Mouse (Mus musculus): ENCODE measurements at regions not wholly inside any gene's neighbourhood (a gene's known extent, or its start where the extent isn't known, plus 50 kb on each side); places are given as distances from the start of the nearest gene placed in this dataset.
"Not testable (repeated sequence)": the region's sequence is repeated elsewhere in the genome, so short reads cannot be mapped to it uniquely, and the experiment has no call there.

- H3K27ac ChIP-seq, result no peak overlapping the region
- H3K4me2 ChIP-seq (replicated peaks), result no peak overlapping the region
- H3K4me3 ChIP-seq, result no peak overlapping the region
- no peaks in the 10 kb centered on the region for H3K9me3 ChIP-seq
- no peaks in the 10 kb centered on the region for H3K27me3 ChIP-seq (replicated peaks)
- no peaks in the 10 kb centered on the region for H3K4me1 ChIP-seq
- no peaks in the 10 kb centered on the region for H3K36me3 ChIP-seq
- no peak for ATAC-seq (ENCODE audit: low FRiP score, low read depth)
- WGBS, result 88% methylated on average over 1 of the region's 1 CpGs
- no peak overlapping the region for H3K9ac ChIP-seq
Observed at GRCm38 (mm10) chr16:69937514-69938194, 74.1 kb upstream of the Speer2 start.

DNA sequence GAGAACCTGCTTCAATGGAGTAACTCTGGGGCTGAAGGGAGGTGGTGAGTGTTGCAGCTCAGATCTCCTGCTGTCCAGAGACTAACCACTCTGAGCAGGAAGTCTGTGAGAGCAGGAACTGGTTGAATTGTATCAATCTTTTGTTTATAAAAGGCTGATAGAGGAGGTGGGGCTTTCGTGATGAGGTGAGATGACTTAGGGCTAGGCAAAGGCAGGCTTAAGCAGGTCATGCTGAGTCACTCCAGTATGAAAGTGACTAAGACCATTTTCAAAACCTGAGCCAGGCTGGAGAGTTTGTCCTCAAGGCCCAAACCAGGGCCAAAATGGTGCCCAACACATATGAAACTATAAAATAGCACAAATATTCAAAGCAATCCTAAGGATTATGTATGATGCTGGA is 80.1 kb upstream of the Speer2 start:
- 79% methylated on average over 1 of the region's 1 CpGs for WGBS

GRCm38 (mm10) chr16:69948783-69949182 is 85.2 kb upstream of the Speer2 start:
- WGBS, result 89% methylated on average over 10 of the region's 10 CpGs
- Histone ChIP-seq H3K36me3 (no peaks in the 10 kb centered on the region), H3K27ac (no peak overlapping the region), H3K9ac (no peak overlapping the region), H3K27me3 (replicated peaks) (no peaks in the 10 kb centered on the region), H3K4me2 (replicated peaks) (no peak overlapping the region), H3K4me3 (no peak overlapping the region), H3K4me1 (no peaks in the 10 kb centered on the region), H3K9me3 (no peaks in the 10 kb centered on the region)
- no peak for ATAC-seq (ENCODE audit: low FRiP score, low read depth)

More for the DNA sequence above, 80.1 kb upstream of the Speer2 start:
- H3K4me3 ChIP-seq, result no peak overlapping the region
- no peaks in the 10 kb centered on the region for H3K27me3 ChIP-seq (replicated peaks)
- ATAC-seq (ENCODE audit: low FRiP score, low read depth), result no peak
- H3K4me1 ChIP-seq, result no peaks in the 10 kb centered on the region
- no peak overlapping the region for H3K27ac ChIP-seq
- H3K4me2 ChIP-seq (replicated peaks), result no peak overlapping the region
- H3K36me3 ChIP-seq, result no peaks in the 10 kb centered on the region
- no peaks in the 10 kb centered on the region for H3K9me3 ChIP-seq
- no peak overlapping the region for H3K9ac ChIP-seq

DNA sequence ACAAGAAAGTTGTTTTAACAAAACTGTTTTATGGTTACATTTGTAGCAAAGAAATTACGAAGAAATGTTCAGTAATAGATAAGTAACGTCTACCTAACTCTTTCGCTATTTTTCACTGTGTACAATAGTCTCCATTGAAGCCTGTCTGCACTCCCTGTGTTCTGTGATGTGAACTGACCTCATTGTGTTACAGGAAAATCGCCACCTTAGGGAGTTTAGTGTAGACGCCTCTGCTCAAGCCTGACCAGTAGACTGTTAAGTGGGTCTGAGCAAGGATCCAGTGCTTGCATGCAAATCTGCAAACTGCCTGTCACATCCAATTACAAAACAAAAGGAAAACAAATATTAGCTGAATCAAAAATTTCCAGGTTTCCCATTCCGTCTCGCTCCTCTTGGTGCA is 85.8 kb upstream of the Speer2 start:
- Histone ChIP-seq H3K27me3 (replicated peaks) (no peaks in the 10 kb centered on the region), H3K9me3 (no peaks in the 10 kb centered on the region), H3K4me2 (replicated peaks) (no peak overlapping the region), H3K4me3 (no peak overlapping the region), H3K4me1 (no peaks in the 10 kb centered on the region), H3K36me3 (no peaks in the 10 kb centered on the region), H3K9ac (no peak overlapping the region), H3K27ac (no peak overlapping the region)
- WGBS, result 90% methylated on average over 7 of the region's 7 CpGs
- ATAC-seq (ENCODE audit: low FRiP score, low read depth), result no peak

GRCm38 (mm10) chr16:69951581-69951980 is 88.0 kb upstream of the Speer2 start:
- Histone ChIP-seq H3K4me2 (replicated peaks) (no peak overlapping the region), H3K4me3 (no peak overlapping the region), H3K27me3 (replicated peaks) (no peaks in the 10 kb centered on the region), H3K36me3 (no peaks in the 10 kb centered on the region), H3K9ac (no peak overlapping the region), H3K4me1 (no peaks in the 10 kb centered on the region), H3K27ac (no peak overlapping the region), H3K9me3 (no peaks in the 10 kb centered on the region)
- no peak for ATAC-seq (ENCODE audit: low FRiP score, low read depth)
- 64% methylated on average over 2 of the region's 2 CpGs for WGBS

DNA sequence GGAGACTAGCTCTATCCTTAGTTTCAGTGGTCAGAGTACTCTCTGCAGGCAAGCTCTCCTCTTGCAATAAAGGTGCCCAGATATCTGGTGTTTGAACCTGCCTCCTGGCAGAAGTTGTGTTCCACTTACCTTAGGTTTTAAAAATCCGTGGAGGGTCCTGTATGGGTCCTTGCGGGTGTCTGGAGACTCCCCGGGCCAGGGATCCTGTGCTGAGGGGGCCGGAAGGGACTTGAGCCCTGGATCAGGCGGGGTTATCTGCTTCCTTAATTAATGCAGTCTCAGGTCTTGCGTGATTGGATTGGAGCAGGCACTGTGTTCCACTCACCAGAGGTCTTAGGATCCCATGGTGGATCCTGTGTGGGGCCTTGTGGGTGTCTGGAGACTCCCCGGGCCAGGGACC is 103.0 kb upstream of the Speer2 start:
- ATAC-seq (ENCODE audit: low FRiP score, low read depth); H3K36me3 ChIP-seq: not testable (repeated sequence)
- WGBS, result 94% methylated on average over 7 of the region's 7 CpGs

GRCm38 (mm10) chr16:69979813-69980527 is 116.4 kb upstream of the Speer2 start:
- Histone ChIP-seq H3K36me3 (no peaks in the 10 kb centered on the region), H3K27ac (no peak overlapping the region), H3K27me3 (replicated peaks) (no peaks in the 10 kb centered on the region), H3K9me3 (no peaks in the 10 kb centered on the region), H3K4me2 (replicated peaks) (no peak overlapping the region), H3K4me1 (no peaks in the 10 kb centered on the region), H3K9ac (no peak overlapping the region), H3K4me3 (no peak overlapping the region)
- WGBS, result 51% methylated on average over 3 of the region's 3 CpGs
- peak; percentile 75; the same call in 1 of the 2 replicates for ATAC-seq (ENCODE audit: low FRiP score, low read depth)

More for the DNA sequence above, 103.0 kb upstream of the Speer2 start:
- H3K9ac ChIP-seq; H3K27ac ChIP-seq; H3K27me3 ChIP-seq (replicated peaks); H3K4me2 ChIP-seq (replicated peaks); H3K9me3 ChIP-seq; H3K4me3 ChIP-seq; H3K4me1 ChIP-seq: not testable (repeated sequence)

DNA sequence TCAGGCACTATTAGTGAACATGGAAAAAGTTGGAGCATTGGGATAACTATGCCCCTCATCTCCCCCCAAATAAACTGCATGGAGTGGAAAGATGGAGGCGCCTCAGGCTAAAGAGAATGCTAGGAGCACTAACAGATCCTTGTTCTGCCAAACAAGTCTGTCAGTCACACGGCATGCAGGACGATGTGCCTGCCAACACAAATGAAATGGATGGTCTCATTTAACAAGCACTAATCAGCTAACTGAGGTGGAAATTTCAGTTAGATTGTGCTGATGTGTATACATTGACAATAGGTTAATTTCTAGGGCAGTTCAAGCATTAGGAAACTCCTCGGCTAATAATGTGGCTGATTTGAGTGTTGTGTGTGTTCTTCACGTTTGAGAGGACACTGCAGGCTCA is 120.8 kb upstream of the Speer2 start:
- no peak for ATAC-seq (ENCODE audit: low FRiP score, low read depth)
- Histone ChIP-seq H3K36me3 (no peaks in the 10 kb centered on the region), H3K9me3 (no peaks in the 10 kb centered on the region), H3K9ac (no peak overlapping the region), H3K4me2 (replicated peaks) (no peak overlapping the region), H3K27me3 (replicated peaks) (no peaks in the 10 kb centered on the region), H3K4me1 (no peaks in the 10 kb centered on the region), H3K4me3 (no peak overlapping the region), H3K27ac (no peak overlapping the region)
- 54% methylated on average over 5 of the region's 5 CpGs for WGBS

DNA sequence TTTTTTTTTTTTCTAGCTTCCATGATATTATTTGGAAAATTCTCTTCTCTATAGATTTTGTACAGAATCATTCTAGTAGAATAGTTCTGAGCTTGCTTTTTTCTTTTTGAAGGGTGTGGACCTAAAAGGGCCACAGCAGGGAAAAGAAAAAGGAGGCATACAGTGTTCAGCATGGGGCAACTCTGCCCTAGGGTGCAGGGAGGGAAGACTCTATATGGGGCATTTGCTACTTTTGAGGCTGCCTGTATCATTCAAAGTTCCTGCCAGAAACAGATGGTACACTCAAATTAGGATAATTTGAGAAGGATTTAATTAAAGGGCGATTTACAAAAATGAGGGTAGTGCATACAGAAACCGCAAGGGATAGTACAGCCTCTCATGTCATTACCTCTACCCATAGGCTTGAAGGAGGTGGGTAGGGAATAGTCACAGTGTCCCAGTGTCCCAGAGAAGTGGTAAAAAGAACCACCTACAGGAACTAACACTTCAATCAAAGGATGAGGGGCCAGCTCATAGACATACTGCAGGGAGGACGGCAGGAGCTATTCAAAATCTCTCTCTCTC is 128.4 kb upstream of the Speer2 start:
- Histone ChIP-seq H3K27ac (no peak overlapping the region), H3K4me2 (replicated peaks) (no peak overlapping the region), H3K4me1 (no peaks in the 10 kb centered on the region), H3K27me3 (replicated peaks) (no peaks in the 10 kb centered on the region), H3K4me3 (no peak overlapping the region), H3K9ac (no peak overlapping the region), H3K9me3 (no peaks in the 10 kb centered on the region), H3K36me3 (no peaks in the 10 kb centered on the region)
- no peak for ATAC-seq (ENCODE audit: low FRiP score, low read depth)
- 67% methylated on average over 3 of the region's 3 CpGs for WGBS

GRCm38 (mm10) chr16:69992715-69993114 is 129.2 kb upstream of the Speer2 start:
- Histone ChIP-seq H3K27ac (no peak overlapping the region), H3K4me3 (no peak overlapping the region), H3K9ac (no peak overlapping the region), H3K4me1 (no peaks in the 10 kb centered on the region), H3K4me2 (replicated peaks) (no peak overlapping the region), H3K36me3 (no peaks in the 10 kb centered on the region), H3K9me3 (no peaks in the 10 kb centered on the region), H3K27me3 (replicated peaks) (no peaks in the 10 kb centered on the region)
- ATAC-seq (ENCODE audit: low FRiP score, low read depth), result no peak
- 80% methylated on average over 4 of the region's 4 CpGs for WGBS

DNA sequence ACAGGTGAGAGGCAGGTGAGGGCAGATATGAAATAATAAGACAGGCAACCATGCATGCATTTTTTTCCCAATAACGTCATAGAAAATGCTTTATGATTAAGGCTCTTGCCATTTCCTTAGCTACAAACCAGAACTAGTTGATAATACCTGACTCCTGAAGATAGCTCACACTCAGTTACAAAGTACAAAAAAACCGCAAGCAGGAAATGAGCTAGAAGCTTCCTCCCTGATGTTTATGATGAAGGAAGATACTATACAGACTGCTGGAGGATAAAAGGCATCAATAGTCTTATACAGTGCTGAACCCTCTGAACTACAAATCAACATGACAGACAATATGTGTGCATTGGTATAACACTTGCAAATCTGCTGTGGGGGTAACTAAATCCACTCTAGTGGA is 143.3 kb upstream of the Speer2 start:
- H3K27me3 ChIP-seq (replicated peaks), result no peaks in the 10 kb centered on the region
- no peaks in the 10 kb centered on the region for H3K9me3 ChIP-seq
- no peak overlapping the region for H3K27ac ChIP-seq
- no peak overlapping the region for H3K9ac ChIP-seq
- no peaks in the 10 kb centered on the region for H3K36me3 ChIP-seq
- no peak overlapping the region for H3K4me3 ChIP-seq
- H3K4me2 ChIP-seq (replicated peaks), result no peak overlapping the region
- 91% methylated on average over 2 of the region's 2 CpGs for WGBS
- no peak for ATAC-seq (ENCODE audit: low FRiP score, low read depth)
- no peaks in the 10 kb centered on the region for H3K4me1 ChIP-seq

DNA sequence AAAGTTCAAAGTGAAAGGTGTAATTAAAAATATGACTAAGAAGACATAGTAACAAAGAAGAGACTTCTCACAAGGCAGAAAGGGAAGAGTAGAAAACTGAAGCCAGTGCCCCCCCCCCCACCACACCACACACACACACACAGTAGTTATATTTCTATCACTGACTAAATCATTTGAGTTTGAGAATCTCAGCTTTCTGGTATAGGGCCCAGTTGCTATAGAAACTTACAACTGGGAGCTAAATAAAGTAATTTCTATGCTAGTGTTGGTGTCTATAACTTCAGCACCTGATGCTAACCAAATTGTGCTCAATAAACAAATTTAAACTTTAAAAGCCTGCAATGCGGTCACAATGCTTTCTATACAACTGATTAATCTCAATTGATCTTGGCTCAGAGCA is 153.4 kb upstream of the Speer2 start:
- Histone ChIP-seq H3K4me2 (replicated peaks) (no peak overlapping the region), H3K27me3 (replicated peaks) (no peaks in the 10 kb centered on the region), H3K9me3 (no peaks in the 10 kb centered on the region), H3K36me3 (no peaks in the 10 kb centered on the region), H3K9ac (no peak overlapping the region), H3K4me3 (no peak overlapping the region), H3K27ac (no peak overlapping the region), H3K4me1 (no peaks in the 10 kb centered on the region)
- 84% methylated on average over 1 of the region's 1 CpGs for whole genome bisulfite sequencing
- no peak for ATAC-seq (ENCODE audit: low FRiP score, low read depth)

DNA sequence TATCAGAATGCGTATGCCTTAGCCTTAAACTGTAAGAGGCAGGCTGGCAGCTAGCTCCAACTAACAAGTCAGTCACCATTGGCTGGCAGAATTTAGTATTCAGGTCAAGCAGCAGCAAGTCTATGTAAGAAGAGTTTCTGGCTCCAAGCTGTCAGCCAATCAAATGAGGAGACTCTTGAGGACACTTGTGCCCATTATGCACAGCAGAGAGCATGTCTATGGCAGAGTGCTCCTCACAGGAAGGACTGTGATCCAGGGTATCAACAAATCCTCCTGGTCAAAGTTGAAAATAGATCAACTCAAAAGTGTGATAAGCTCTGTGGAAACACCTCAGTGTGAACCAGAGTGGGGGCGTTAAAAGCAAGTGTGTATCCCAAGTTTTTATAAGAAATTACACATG is 156.0 kb upstream of the Speer2 start:
- H3K27ac ChIP-seq, result no peak overlapping the region
- no peaks in the 10 kb centered on the region for H3K27me3 ChIP-seq (replicated peaks)
- ATAC-seq (ENCODE audit: low FRiP score, low read depth), result no peak
- no peaks in the 10 kb centered on the region for H3K36me3 ChIP-seq
- no peak overlapping the region for H3K4me3 ChIP-seq
- H3K4me2 ChIP-seq (replicated peaks), result no peak overlapping the region
- H3K9ac ChIP-seq, result no peak overlapping the region
- H3K9me3 ChIP-seq, result no peaks in the 10 kb centered on the region
- 92% methylated on average over 2 of the region's 2 CpGs for WGBS
- no peaks in the 10 kb centered on the region for H3K4me1 ChIP-seq
